Mouse (Mus musculus) midbrain, embryonic 13.5 days (tissue): ENCODE results near the gene Colgalt2. TPM values are rescaled to one million over a fixed set of nuclear protein-coding genes. Genes with fewer than 3 reads are reported as not detected.

Experiments
- ATAC-seq: fragments of 200-750 bp; cut with Nextera tagmentation; 2 replicates; pipeline ENCODE4 v1.8.0; 2017; ENCODE audit warnings: mild to moderate bottlenecking, moderate TSS enrichment, moderate library complexity
- H3K27ac ChIP-seq: fragments of 300-500 bp; sonication (generic); 2 replicates; pipeline ENCODE4 v1.5.1; 2015; ENCODE audit warnings: inconsistent platforms, mild to moderate bottlenecking, moderate library complexity
- H3K27me3 ChIP-seq: fragments of 300-500 bp; sonication (generic); 2 replicates; pipeline ENCODE4 v1.6.1; 2015; ENCODE audit warnings: mild to moderate bottlenecking, inconsistent platforms
- H3K36me3 ChIP-seq: fragments of 300-500 bp; sonication (generic); 2 replicates; pipeline ENCODE4 v1.6.1; 2015; ENCODE audit warnings: mild to moderate bottlenecking, inconsistent platforms
- H3K4me1 ChIP-seq: fragments of 300-500 bp; sonication (generic); replicated peaks from 2 replicates; pipeline ENCODE4 v1.6.1; 2015; ENCODE audit warnings: inconsistent platforms
- H3K4me2 ChIP-seq: fragments of 300-500 bp; sonication (generic); replicated peaks from 2 replicates; pipeline ENCODE4 v1.6.1; 2015; ENCODE audit warnings: moderate library complexity, mild to moderate bottlenecking, inconsistent platforms
- H3K4me3 ChIP-seq: fragments of 300-500 bp; sonication (generic); replicated peaks from 2 replicates; pipeline ENCODE4 v1.5.1; 2015; ENCODE audit warnings: mild to moderate bottlenecking, inconsistent platforms
- H3K9ac ChIP-seq: fragments of 300-500 bp; sonication (generic); replicated peaks from 2 replicates; pipeline ENCODE4 v1.6.1; 2015; ENCODE audit warnings: mild to moderate bottlenecking, inconsistent platforms
- H3K9me3 ChIP-seq: fragments of 300-500 bp; sonication (generic); 2 replicates; pipeline ENCODE4 v1.6.1; 2016; ENCODE audit warnings: mild to moderate bottlenecking, inconsistent platforms
- WGBS: fragments of 180-500 bp; shearing (Covaris S2); methylation state at CpG from one replicate; pipeline ENCODE4 v1.1.7; 2015; 5-methylcytosine and 5-hydroxymethylcytosine counted together
- polyA plus RNA-seq: library from polyadenylated mRNA; unstranded; fragments of >200 nt; fragmentation: Nextera tagmentation; extraction: Ambion mirVana; gene quantifications from 2 replicates; pipeline ENCODE4 v1.2.1, GENCODE M21; 2015

Gene Colgalt2
- polyA plus RNA-seq, 1 experiment from 2014 or later: 2.2 TPM

DNA sequence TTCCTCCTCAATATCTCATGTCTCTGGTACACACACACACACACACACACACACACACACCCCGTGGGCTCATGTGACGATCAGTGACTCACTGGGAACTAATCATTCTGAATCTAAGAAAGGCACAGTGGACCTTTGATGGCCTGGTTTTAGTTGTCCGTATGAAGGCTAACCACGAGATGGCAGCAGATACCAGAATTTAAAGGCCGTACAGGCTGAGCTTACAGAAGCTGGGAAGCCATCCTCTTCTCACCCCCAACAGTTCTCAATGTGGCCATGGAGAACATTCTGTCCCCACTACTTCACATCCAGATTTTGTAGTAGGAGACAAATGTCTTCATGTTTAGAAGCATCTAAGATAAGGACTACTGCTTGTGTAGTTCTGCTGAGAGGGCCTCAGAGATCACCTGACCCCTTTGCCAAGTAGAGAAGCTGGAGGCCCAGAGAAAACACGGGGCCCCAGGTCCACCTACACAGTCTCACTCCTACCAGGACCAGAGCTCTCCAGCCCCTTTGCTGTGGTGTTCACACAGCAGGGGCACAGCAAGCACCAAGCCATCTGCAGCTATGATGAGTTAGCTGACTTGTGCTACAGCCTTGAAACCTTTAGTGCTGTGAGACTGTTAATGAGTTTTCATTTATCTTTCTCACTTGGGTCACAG is 125.5 kb downstream of the Colgalt2 start:
- H3K4me3 ChIP-seq: no peak overlapping the region
- H3K9me3 ChIP-seq: no peaks in the 10 kb centered on the region
- no peak overlapping the region for H3K27ac ChIP-seq
- no peak overlapping the region for H3K9ac ChIP-seq
- H3K4me2 ChIP-seq: no peak overlapping the region
- no peaks in the 10 kb centered on the region for H3K36me3 ChIP-seq
- H3K27me3 ChIP-seq: no peaks in the 10 kb centered on the region
- peaks cover 5% of the 10 kb centered on the region; the same call in 1 of the 2 replicates for H3K4me1 ChIP-seq
- WGBS: 25% methylated on average over 6 of the region's 6 CpGs
- ATAC-seq: peak; percentile 85

DNA sequence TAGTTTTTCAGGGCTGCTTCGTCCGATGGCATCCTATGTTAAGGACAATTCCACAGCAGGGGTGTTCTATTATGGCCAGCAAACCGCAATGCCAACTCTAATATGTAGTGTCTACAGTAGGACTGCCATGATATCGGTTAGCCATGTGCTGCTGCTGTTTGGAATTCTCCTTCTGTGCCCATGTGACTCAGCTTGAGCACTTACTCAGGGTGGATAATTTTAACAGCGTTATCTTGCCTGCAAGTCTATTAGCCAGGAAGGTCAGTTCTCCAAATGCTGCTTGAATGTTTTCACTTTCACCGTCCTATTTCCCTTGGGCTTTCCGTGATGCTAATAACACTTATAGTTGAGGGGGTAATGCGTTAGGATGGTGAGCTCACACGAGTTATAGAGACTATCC is 126.5 kb downstream of the Colgalt2 start:
- Histone ChIP-seq H3K27me3 (no peaks in the 10 kb centered on the region), H3K36me3 (peaks cover 5% of the 10 kb centered on the region; the same call in 1 of the 2 replicates), H3K9me3 (no peaks in the 10 kb centered on the region), H3K27ac (no peak overlapping the region), H3K4me2 (no peak overlapping the region), H3K9ac (no peak overlapping the region), H3K4me1 (peaks cover 5% of the 10 kb centered on the region; the same call in 1 of the 2 replicates), H3K4me3 (no peak overlapping the region)
- ATAC-seq: no peak
- 75% methylated on average over 9 of the region's 9 CpGs for WGBS

DNA sequence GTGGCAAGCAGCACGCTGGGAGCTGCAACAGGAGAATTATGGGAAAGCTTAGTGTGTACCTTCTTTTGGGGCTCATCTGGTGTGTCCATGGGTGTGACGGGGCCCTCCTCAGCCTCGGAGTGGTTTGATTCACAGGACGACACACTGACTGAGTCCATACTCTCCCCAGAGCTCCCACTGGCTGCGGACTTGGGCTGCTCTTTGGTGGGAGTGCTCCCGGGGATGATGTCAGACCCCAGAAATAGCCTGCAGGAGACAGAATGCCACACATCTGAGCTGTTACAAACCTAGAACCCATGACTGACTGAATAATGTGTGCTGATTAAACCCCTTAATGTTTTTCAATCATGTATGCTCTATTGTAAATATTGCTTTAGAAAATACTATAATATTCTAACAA is 128.6 kb downstream of the Colgalt2 start:
- Histone ChIP-seq H3K27ac (no peak overlapping the region), H3K9me3 (no peaks in the 10 kb centered on the region), H3K4me3 (no peak overlapping the region), H3K9ac (no peak overlapping the region), H3K27me3 (no peaks in the 10 kb centered on the region), H3K4me2 (no peak overlapping the region), H3K36me3 (peaks cover 7% of the 10 kb centered on the region; the same call in 1 of the 2 replicates), H3K4me1 (peaks cover 13% of the 10 kb centered on the region; the same call in 1 of the 2 replicates)
- ATAC-seq: no peak
- WGBS: 86% methylated on average over 6 of the region's 6 CpGs

- 95% methylated on average over 3 of the region's 3 CpGs for WGBS
These were observed 129.1 kb downstream of the Colgalt2 start for GRCm38 (mm10) chr1:152528778-152529177.

DNA sequence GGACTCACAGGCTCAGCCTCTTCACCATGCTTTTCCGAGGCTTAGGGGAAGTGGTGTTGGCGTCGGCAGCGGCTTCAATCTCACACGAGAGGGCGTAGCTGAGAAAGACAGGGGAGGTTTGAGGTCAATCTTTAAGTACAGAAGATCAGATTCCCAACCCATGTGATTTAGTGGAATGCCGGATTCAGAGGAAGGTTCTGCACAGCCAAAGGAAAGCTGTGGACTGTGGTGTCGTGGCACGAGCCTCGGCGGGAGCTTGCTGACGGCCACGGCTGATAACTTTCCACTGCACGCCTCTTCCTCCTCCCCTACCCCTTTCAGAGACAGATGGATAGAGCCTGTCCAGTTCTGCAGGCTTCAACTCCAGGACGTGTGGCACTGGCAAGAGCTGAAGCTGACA is 131.9 kb downstream of the Colgalt2 start:
- no peaks in the 10 kb centered on the region for H3K27me3 ChIP-seq
- H3K4me1 ChIP-seq: 0 out of 2 replicates have a peak, but pooled peaks cover 8% of the 10 kb centered on the region
- peaks cover 7% of the 10 kb centered on the region; the same call in 1 of the 2 replicates for H3K36me3 ChIP-seq
- H3K4me3 ChIP-seq: no peak overlapping the region
- H3K27ac ChIP-seq: no peak overlapping the region
- no peak for ATAC-seq
- WGBS: 75% methylated on average over 15 of the region's 15 CpGs
- H3K9me3 ChIP-seq: no peaks in the 10 kb centered on the region
- H3K4me2 ChIP-seq: no peak overlapping the region
- H3K9ac ChIP-seq: peak overlapping the region; percentile 36; the same call in 1 of the 2 replicates

More at GRCm38 (mm10) chr1:152528778-152529177, 129.1 kb downstream of the Colgalt2 start:
- peaks cover 7% of the 10 kb centered on the region; the same call in 1 of the 2 replicates for H3K36me3 ChIP-seq
- no peak overlapping the region for H3K4me2 ChIP-seq
- H3K4me3 ChIP-seq: no peak overlapping the region
- no peak for ATAC-seq
- H3K27me3 ChIP-seq: no peaks in the 10 kb centered on the region
- H3K9me3 ChIP-seq: no peaks in the 10 kb centered on the region
- no peak overlapping the region for H3K27ac ChIP-seq
- peaks cover 13% of the 10 kb centered on the region; the same call in 1 of the 2 replicates for H3K4me1 ChIP-seq
- H3K9ac ChIP-seq: no peak overlapping the region

- Histone ChIP-seq H3K4me3 (no peak overlapping the region), H3K4me2 (no peak overlapping the region), H3K9ac (no peak overlapping the region), H3K36me3 (peaks cover 17% of the 10 kb centered on the region; the same call in 1 of the 2 replicates), H3K9me3 (no peaks in the 10 kb centered on the region), H3K4me1 (peaks cover 13% of the 10 kb centered on the region), H3K27me3 (no peaks in the 10 kb centered on the region), H3K27ac (no peak overlapping the region)
- 92% methylated on average over 7 of the region's 7 CpGs for WGBS
- ATAC-seq: no peak
These were observed 134.9 kb downstream of the Colgalt2 start for GRCm38 (mm10) chr1:152534531-152534930.

DNA sequence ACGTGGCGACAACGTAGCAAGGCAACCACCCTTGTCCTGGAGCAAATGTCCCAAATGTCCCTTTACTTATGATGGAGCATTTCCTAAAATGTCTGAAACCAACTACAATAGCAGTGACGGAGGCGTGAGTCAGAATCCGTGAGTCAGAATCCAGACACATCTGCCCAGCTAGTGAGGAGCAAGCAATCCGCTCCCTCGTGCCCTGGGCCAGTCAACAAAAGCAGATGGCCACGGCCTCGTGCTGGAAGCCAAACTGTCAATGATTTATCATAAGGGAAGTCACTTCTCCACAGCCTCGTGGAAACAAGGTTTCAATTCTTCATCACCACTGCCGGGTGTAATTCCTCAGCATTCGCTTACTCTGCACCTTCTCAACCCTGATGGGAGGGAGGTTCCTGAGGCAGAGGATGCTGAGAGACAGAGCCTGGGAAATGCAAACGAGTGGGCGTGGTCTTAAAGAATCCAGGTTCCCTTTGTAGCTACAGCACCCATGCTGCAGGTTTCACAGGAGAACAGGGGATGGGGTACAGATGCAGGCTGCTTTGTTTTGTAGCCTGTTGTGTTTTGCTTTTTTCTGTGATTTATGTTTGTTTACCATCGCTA is 136.9 kb downstream of the Colgalt2 start:
- 0 out of 2 replicates have a peak, but pooled peaks have one; percentile 30 for ATAC-seq
- Histone ChIP-seq H3K27ac (no peak overlapping the region), H3K4me1 (peaks cover 11% of the 10 kb centered on the region), H3K36me3 (0 out of 2 replicates have a peak, but pooled peaks cover 10% of the 10 kb centered on the region), H3K9ac (no peak overlapping the region), H3K27me3 (no peaks in the 10 kb centered on the region), H3K9me3 (no peaks in the 10 kb centered on the region), H3K4me3 (no peak overlapping the region), H3K4me2 (no peak overlapping the region)
- 55% methylated on average over 16 of the region's 16 CpGs for WGBS

DNA sequence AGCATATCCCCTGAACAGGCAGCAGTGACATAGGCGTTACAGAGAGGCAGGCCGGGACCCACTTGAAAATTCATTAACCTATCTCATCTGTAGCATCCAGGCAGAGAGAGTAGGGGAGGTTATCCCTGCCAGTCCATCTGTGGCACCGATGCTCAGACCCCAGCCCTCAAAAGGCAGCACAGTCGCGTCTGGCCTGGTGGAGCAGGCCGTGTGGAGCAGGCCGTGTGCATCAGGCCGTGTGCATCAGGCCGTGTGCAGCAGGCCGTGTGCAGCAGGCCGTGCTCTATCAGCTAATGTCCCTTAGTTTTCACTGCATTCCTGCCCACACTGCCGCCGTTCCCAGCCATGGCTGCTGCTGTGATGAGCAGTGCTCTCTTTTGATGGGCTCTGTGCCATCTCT is 137.6 kb downstream of the Colgalt2 start:
- no peak overlapping the region for H3K4me2 ChIP-seq
- H3K4me1 ChIP-seq: peaks cover 10% of the 10 kb centered on the region
- no peaks in the 10 kb centered on the region for H3K27me3 ChIP-seq
- H3K36me3 ChIP-seq: 0 out of 2 replicates have a peak, but pooled peaks cover 10% of the 10 kb centered on the region
- no peaks in the 10 kb centered on the region for H3K9me3 ChIP-seq
- WGBS: 70% methylated on average over 13 of the region's 13 CpGs
- no peak overlapping the region for H3K9ac ChIP-seq
- H3K4me3 ChIP-seq: no peak overlapping the region
- ATAC-seq: peak; percentile 40; the same call in 1 of the 2 replicates
- H3K27ac ChIP-seq: no peak overlapping the region

- Histone ChIP-seq H3K27me3 (no peaks in the 10 kb centered on the region), H3K4me1 (peaks cover 5% of the 10 kb centered on the region)
- 92% methylated on average over 4 of the region's 4 CpGs for WGBS
These were observed 139.2 kb downstream of the Colgalt2 start for GRCm38 (mm10) chr1:152538817-152539216.

GRCm38 (mm10) chr1:152540304-152540887 is 140.8 kb downstream of the Colgalt2 start:
- H3K9me3 ChIP-seq: no peaks in the 10 kb centered on the region
- peaks cover 5% of the 10 kb centered on the region for H3K4me1 ChIP-seq
- no peak overlapping the region for H3K27ac ChIP-seq
- ATAC-seq: no peak
- peaks cover 19% of the 10 kb centered on the region; the same call in 1 of the 2 replicates for H3K36me3 ChIP-seq
- no peak overlapping the region for H3K4me2 ChIP-seq
- WGBS: 96% methylated on average over 3 of the region's 3 CpGs
- H3K4me3 ChIP-seq: no peak overlapping the region
- no peak overlapping the region for H3K9ac ChIP-seq
- H3K27me3 ChIP-seq: no peaks in the 10 kb centered on the region

More at GRCm38 (mm10) chr1:152538817-152539216, 139.2 kb downstream of the Colgalt2 start:
- H3K27ac ChIP-seq: no peak overlapping the region
- H3K4me2 ChIP-seq: no peak overlapping the region
- H3K9me3 ChIP-seq: no peaks in the 10 kb centered on the region
- H3K9ac ChIP-seq: no peak overlapping the region
- ATAC-seq: no peak
- H3K36me3 ChIP-seq: peaks cover 15% of the 10 kb centered on the region; the same call in 1 of the 2 replicates
- no peak overlapping the region for H3K4me3 ChIP-seq

GRCm38 (mm10) chr1:152542747-152543378 is 143.2 kb downstream of the Colgalt2 start:
- no peak overlapping the region for H3K4me2 ChIP-seq
- no peak for ATAC-seq
- no peak overlapping the region for H3K27ac ChIP-seq
- H3K27me3 ChIP-seq: no peaks in the 10 kb centered on the region
- H3K9ac ChIP-seq: no peak overlapping the region
- no peaks in the 10 kb centered on the region for H3K4me1 ChIP-seq
- WGBS: 93% methylated on average over 6 of the region's 6 CpGs
- H3K4me3 ChIP-seq: no peak overlapping the region
- H3K9me3 ChIP-seq: no peaks in the 10 kb centered on the region
- peaks cover 11% of the 10 kb centered on the region; the same call in 1 of the 2 replicates for H3K36me3 ChIP-seq
